ENCODE assay signal across 17 mouse cellular contexts in genomic region chr16:90135580-90135979, GRCm38 (mm10). TPM values are rescaled to one million over a fixed set of nuclear protein-coding genes. Genes with fewer than 3 reads are reported as not detected.
A peak's percentile ranks its signal among the peaks of the same experiment; 100 is the strongest.
DNase-seq lines count a peak whose midpoint lies in the region; ATAC-seq and TF ChIP-seq lines count a peak whose summit lies in the region.
"Had no signal": no experiment of that assay in that cellular context is flagged by ENCODE, and none has a peak within 500 bp of the region (broad histone marks: within the 10 kb centered on the region; RNA-seq: fewer than 3 reads in every experiment).

No protein-coding gene starts in this region.

- H3K4me3 ChIP-seq in liver, adult 2 months (ENCODE audit: insufficient read depth, low read depth, low read length) = no peak overlapping the region
- no peak overlapping the region for H3K4me3 ChIP-seq in liver, embryonic 11.5 days (ENCODE audit: low read depth, low read length)
- H3K4me3 ChIP-seq in CH12.LX (replicated peaks in 1 of 3; ENCODE audit: low read depth in 2 of 3, low read length in 2 of 3, poor library complexity in 1 of 3) = no peak overlapping the region
- no peak overlapping the region for H3K4me3 ChIP-seq in cortical plate, adult 2 months (ENCODE audit: insufficient read depth, low read length)
- H3K4me3 ChIP-seq: neural tube, embryonic 15.5 days had no signal

- no peak for DNase-seq in liver, adult 2 months (ENCODE audit: extremely low read depth, low read depth, low spot score)
- no peak for DNase-seq in liver, embryonic 11.5 days (ENCODE audit: low spot score)
- peak; percentile 25 for DNase-seq in 3T3-L1 (ENCODE audit: low read depth, low spot score)
- DNase-seq in CH12.LX (ENCODE audit: extremely low read depth) = no peak
- DNase-seq: cerebellum, adult 11 months; gastrocnemius, postnatal 14 days; heart, postnatal 36 days; kidney, postnatal 25 days; layer of hippocampus, postnatal 36 days had no signal

- H3K27me3 ChIP-seq in liver, adult 2 months (ENCODE audit: control insufficient read depth, insufficient read depth, low read length) = no peaks in the 10 kb centered on the region
- no peaks in the 10 kb centered on the region for H3K27me3 ChIP-seq in liver, embryonic 11.5 days (replicated peaks; ENCODE audit: control insufficient read depth, insufficient read depth, low read length)
- peaks cover 33% of the 10 kb centered on the region for H3K27me3 ChIP-seq in CH12.LX (replicated peaks)
- H3K27me3 ChIP-seq: neural tube, embryonic 15.5 days had no signal

- no peak for TF ChIP-seq EP300 in CH12.LX (IDR thresholded peaks at IDR 0.05; ENCODE audit: low read length)

- no peak overlapping the region for H3K27ac ChIP-seq in liver, adult 2 months (replicated peaks; ENCODE audit: insufficient read depth, low read depth, low read length)
- H3K27ac ChIP-seq in liver, embryonic 11.5 days (ENCODE audit: low read depth, low read length) = no peak overlapping the region
- no peak overlapping the region for H3K27ac ChIP-seq in CH12.LX (ENCODE audit: insufficient read depth, low read depth)
- H3K27ac ChIP-seq in cortical plate, adult 2 months (ENCODE audit: insufficient read depth, low read length) = no peak overlapping the region
- H3K27ac ChIP-seq: macrophage; neural tube, embryonic 15.5 days had no signal

- H3K9ac ChIP-seq in liver, adult 2 months (ENCODE audit: low read depth, low read length) = no peak overlapping the region
- no peak overlapping the region for H3K9ac ChIP-seq in liver, embryonic 11.5 days (ENCODE audit: low read depth, low read length)
- H3K9ac ChIP-seq in CH12.LX (ENCODE audit: insufficient read depth, low read depth) = no peak overlapping the region
- H3K9ac ChIP-seq: neural tube, embryonic 15.5 days had no signal

- no peaks in the 10 kb centered on the region for H3K36me3 ChIP-seq in liver, adult 2 months (ENCODE audit: control insufficient read depth, insufficient read depth, low read length)
- no peaks in the 10 kb centered on the region for H3K36me3 ChIP-seq in liver, embryonic 11.5 days (ENCODE audit: control insufficient read depth, insufficient read depth, low read length)
- H3K36me3 ChIP-seq in CH12.LX (replicated peaks in 1 of 2; ENCODE audit: control insufficient read depth in 1 of 2, insufficient read depth in 1 of 2, low read length in 1 of 2) = no peaks in the 10 kb centered on the region

- no peak; the same call in 1 of the 2 replicates for TF ChIP-seq RAD21 in CH12.LX (IDR thresholded peaks at IDR 0.05; ENCODE audit: low read depth, low read length)

- H3K79me2 ChIP-seq in liver, adult 2 months (ENCODE audit: control insufficient read depth, insufficient read depth, low read length) = no peaks in the 10 kb centered on the region
- H3K79me2 ChIP-seq in CH12.LX (replicated peaks; ENCODE audit: control insufficient read depth, extremely low read depth, insufficient read depth, poor library complexity, severe bottlenecking) = no peaks in the 10 kb centered on the region

- H3K4me1 ChIP-seq in liver, adult 2 months (ENCODE audit: control insufficient read depth, insufficient read depth, low read length) = no peaks in the 10 kb centered on the region
- H3K4me1 ChIP-seq in liver, embryonic 11.5 days (replicated peaks; ENCODE audit: control insufficient read depth, insufficient read depth, low read length) = peaks cover 2% of the 10 kb centered on the region; the same call in 1 of the 2 replicates
- no peaks in the 10 kb centered on the region for H3K4me1 ChIP-seq in CH12.LX (ENCODE audit: control insufficient read depth in 1 of 2, insufficient read depth in 2 of 2)
- H3K4me1 ChIP-seq in cortical plate, adult 2 months (ENCODE audit: control insufficient read depth, insufficient read depth, low read length) = peaks cover 6% of the 10 kb centered on the region

- dilution Hi-C loops in CH12.LX (cut with MboI; ENCODE audit: extremely low pct_ligation_motif_present, extremely low pct_unique_long_range_greater_than_20kb, low sequenced_read_pairs) = no loop called here

- no peak overlapping the region for H3K4me2 ChIP-seq in liver, embryonic 11.5 days
- H3K4me2 ChIP-seq in CH12.LX (ENCODE audit: insufficient read depth, low read depth, poor library complexity, severe bottlenecking) = no peak overlapping the region
- H3K4me2 ChIP-seq: heart, embryonic 11.5 days; neural tube, embryonic 15.5 days had no signal

- in situ Hi-C loops in CH12.LX (cut with MboI; ENCODE audit: low pct_ligation_motif_present, low pct_unique_long_range_greater_than_20kb, low sequenced_read_pairs) = no loop called here

- no peaks in the 10 kb centered on the region for H3K9me3 ChIP-seq in liver, embryonic 11.5 days (ENCODE audit: control insufficient read depth, low read length)
- peaks cover 33% of the 10 kb centered on the region for H3K9me3 ChIP-seq in CH12.LX (replicated peaks; ENCODE audit: low read length)
- H3K9me3 ChIP-seq: neural tube, embryonic 15.5 days had no signal

- 92% methylated on average over 3 of the region's 3 CpGs for WGBS in liver, adult 2 months
- whole genome bisulfite sequencing in liver, embryonic 11.5 days = 84% methylated on average over 3 of the region's 3 CpGs

- no peak for TF ChIP-seq POLR2A in liver, adult 2 months (IDR thresholded peaks at IDR 0.05; ENCODE audit: extremely low read depth, insufficient read depth, low read length)
- no peak for TF ChIP-seq POLR2A in CH12.LX (IDR thresholded peaks at IDR 0.05; ENCODE audit: low read depth, low read length)
- no peak for TF ChIP-seq POLR2A in cortical plate, adult 2 months (IDR thresholded peaks at IDR 0.05; ENCODE audit: extremely low read depth, insufficient read depth, low read length)

- no peak for ATAC-seq in liver, embryonic 11.5 days (replicated peaks; ENCODE audit: low FRiP score)
- ATAC-seq in monocyte, adult 5-6 weeks (replicated peaks; ENCODE audit: insufficient number of reproducible peaks, low FRiP score, low TSS enrichment, poor library complexity, severe bottlenecking) = no peak
- ATAC-seq in erythroblast, adult 5-6 weeks (replicated peaks; ENCODE audit: low FRiP score, poor library complexity, severe bottlenecking) = no peak
- ATAC-seq: forebrain, embryonic 14.5 days; inflammation-experienced regulatory T-cells, adult 6 months had no signal

- peak; percentile 38; the same call in 1 of the 2 replicates for TF ChIP-seq CTCF in liver, adult 2 months (IDR thresholded peaks at IDR 0.05; ENCODE audit: low read depth, low read length)
- peak in 1 of 2 experiments; percentile 19; a peak in 1 of 4 replicates for TF ChIP-seq CTCF in CH12.LX (conservative IDR thresholded peaks at IDR 0.05 in 1 of 2, IDR thresholded peaks at IDR 0.05 in 1 of 2; ENCODE audit: low read depth in 2 of 2, low read length in 2 of 2)
- 0 out of 2 replicates have a peak, but pooled peaks have one; percentile 9 for TF ChIP-seq CTCF in cortical plate, adult 2 months (IDR thresholded peaks at IDR 0.05; ENCODE audit: extremely low read depth, insufficient read depth, low read length)

TF ChIP-seq in CH12.LX, 34 proteins besides CTCF, POLR2A, EP300 and RAD21:
- TF ChIP-seq ZNF384 (IDR thresholded peaks at IDR 0.05; ENCODE audit: low read depth, low read length) = no peak
- TF ChIP-seq SMC3 (IDR thresholded peaks at IDR 0.05; ENCODE audit: low read depth, low read length) = peak; percentile 16; the same call in 1 of the 2 replicates

RNA-seq across cellular contexts. Expression of gene Tiam1, which starts 8.0 kb away (rescaled TPM):
- total RNA-seq in liver, adult 2 months (2014; rRNA removed) = 0.65 and 1.2 TPM in 2 replicates
- 0.27 and 1.1 TPM in 2 replicates for polyA plus RNA-seq in liver, adult 2 months (2012; rRNA removed)
- 10.7 and 17.2 TPM in 2 replicates for polyA plus RNA-seq in liver, embryonic 11.5 days (2014; fragmentation: Nextera tagmentation; extraction: Ambion mirVana)
- 0.04 TPM in 1 of 2 replicates, not detected in the other for total RNA-seq in CH12.LX (2012; rRNA removed)
- total RNA-seq in CH12.LX (2014; rRNA removed) = 0.03 and 0.05 TPM in 2 replicates
- polyA plus RNA-seq in CH12.LX (2012; ENCODE audit: insufficient read length, low read depth) = 0.25 and 0.40 TPM in 2 replicates
- polyA plus RNA-seq in cortical plate, adult 2 months (2012; rRNA removed) = 28.7 and 29.1 TPM in 2 replicates
- total RNA-seq in monocyte, adult 5-6 weeks (2017) = 24.6 to 28.6 TPM (median 27.7 TPM) in 3 replicates
- 29.0 and 29.7 TPM in 2 replicates for total RNA-seq in erythroblast, adult 5-6 weeks (2015; ENCODE audit: low replicate concordance)
- 14.4 and 15.7 TPM in 2 replicates for total RNA-seq in erythroblast, adult 5-6 weeks (2017; ENCODE audit: low replicate concordance)
